Mouse (Mus musculus) brain, embryonic 14.5 days (tissue): ENCODE measurements around the gene Eif4e.

Experiments used
- CTCF ChIP-seq: fragments of 200-500 bp; IDR thresholded peaks from 2 replicates; pipeline ENCODE4 v1.5.1; 2012; ENCODE audit warnings: inconsistent platforms, mild to moderate bottlenecking, moderate library complexity, borderline replicate concordance; ENCODE audit not compliant: insufficient read depth, insufficient read length; ENCODE audit errors: extremely low read depth
- POLR2A ChIP-seq: fragments of 200-500 bp; IDR thresholded peaks from 2 replicates; pipeline ENCODE4 v1.6.1; 2012; ENCODE audit warnings: mild to moderate bottlenecking, inconsistent platforms, borderline replicate concordance; ENCODE audit not compliant: poor library complexity, insufficient read depth, insufficient read length, severe bottlenecking; ENCODE audit errors: extremely low read depth

GRCm38 (mm10) chr3:138490034-138490337 lies 36.0 kb upstream of the Eif4e start:
- TF ChIP-seq CTCF: no peak
- TF ChIP-seq POLR2A: no peak
